Mouse (Mus musculus) cerebellum, adult 2 months (tissue): ENCODE data around the gene Clk3.

Source experiments
- CTCF ChIP-seq: fragments of 200-500 bp; IDR thresholded peaks from 2 replicates; pipeline ENCODE4 v1.5.1; 2011; ENCODE audit warnings: low read depth, mild to moderate bottlenecking, control low read depth, low read length, moderate library complexity, borderline replicate concordance; ENCODE audit not compliant: insufficient read depth
- POLR2A ChIP-seq: fragments of 200-500 bp; IDR thresholded peaks from 2 replicates; pipeline ENCODE4 v1.6.1; 2011; ENCODE audit warnings: low read length, control low read depth, borderline replicate concordance; ENCODE audit not compliant: insufficient read depth

- TF ChIP-seq POLR2A (no peak), CTCF (no peak)
Measured at GRCm38 (mm10) chr9:57718408-57718807, 47.3 kb downstream of the Clk3 start.
